Comparison of ENCODE assay signal across 10 mouse cellular contexts in the genomic region with DNA sequence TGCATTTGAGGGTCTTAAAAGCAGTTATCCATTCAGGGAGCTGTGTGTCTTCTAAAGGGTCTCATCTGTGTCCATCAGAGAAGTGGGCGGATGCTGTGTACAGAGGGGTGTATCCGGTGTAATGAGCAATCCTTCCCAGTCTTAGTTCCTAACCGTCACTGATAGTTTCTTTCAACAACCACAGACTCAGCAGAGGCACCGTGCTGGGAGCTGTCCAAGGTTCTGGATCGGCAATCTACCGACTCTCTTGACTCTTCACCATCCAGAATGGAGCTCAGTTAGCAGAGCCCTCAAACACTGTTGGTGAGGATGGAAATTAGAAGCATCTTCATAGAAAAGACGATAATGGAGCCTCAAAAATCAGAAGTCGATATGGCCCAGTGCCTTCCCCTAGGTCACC.
DNase-seq lines count a peak whose midpoint lies in the region; ATAC-seq lines count a peak whose summit lies in the region.
"Had no signal": no experiment of that assay in that cellular context is flagged by ENCODE, and none has a peak within 500 bp of the region (broad histone marks: within the 10 kb centered on the region; RNA-seq: fewer than 3 reads in every experiment).

No protein-coding gene starts in this region.

- 0 out of 2 replicates have a peak, but pooled peaks cover 4% of the 10 kb centered on the region for H3K27me3 ChIP-seq in forebrain, embryonic 14.5 days (replicated peaks; ENCODE audit: control insufficient read depth, insufficient read depth, low read length)
- no peaks in the 10 kb centered on the region for H3K27me3 ChIP-seq in forebrain, embryonic 15.5 days
- peaks cover 24% of the 10 kb centered on the region for H3K27me3 ChIP-seq in kidney, embryonic 15.5 days

- H3K4me1 ChIP-seq in forebrain, embryonic 14.5 days (ENCODE audit: control insufficient read depth, insufficient read depth, low read length) = peaks cover 10% of the 10 kb centered on the region
- H3K4me1 ChIP-seq in forebrain, embryonic 15.5 days = peaks cover 17% of the 10 kb centered on the region
- H3K4me1 ChIP-seq in kidney, embryonic 15.5 days = peaks cover 8% of the 10 kb centered on the region; the same call in 1 of the 2 replicates

- ATAC-seq in forebrain, embryonic 14.5 days = no peak
- no peak for ATAC-seq in forebrain, embryonic 15.5 days (replicated peaks)
- ATAC-seq in kidney, embryonic 15.5 days (replicated peaks; ENCODE audit: low FRiP score) = 0 out of 2 replicates have a peak, but pooled peaks have one; percentile 33
- ATAC-seq in erythroid progenitor cell, adult 5-6 weeks (replicated peaks; ENCODE audit: low FRiP score, poor library complexity, severe bottlenecking) = no peak

- H3K4me3 ChIP-seq in forebrain, embryonic 14.5 days (ENCODE audit: low read depth, low read length) = no peak overlapping the region
- H3K4me3 ChIP-seq in forebrain, embryonic 15.5 days = no peak overlapping the region
- no peak overlapping the region for H3K4me3 ChIP-seq in kidney, embryonic 15.5 days (replicated peaks)
- H3K4me3 ChIP-seq: embryonic facial prominence, embryonic 12.5 days; limb, embryonic 15.5 days had no signal

- H3K27ac ChIP-seq in forebrain, embryonic 14.5 days (ENCODE audit: low read depth, low read length) = no peak overlapping the region
- no peak overlapping the region for H3K27ac ChIP-seq in forebrain, embryonic 15.5 days (replicated peaks)
- no peak overlapping the region for H3K27ac ChIP-seq in kidney, embryonic 15.5 days
- H3K27ac ChIP-seq: embryonic facial prominence, embryonic 12.5 days; limb, embryonic 15.5 days had no signal

- H3K36me3 ChIP-seq in forebrain, embryonic 14.5 days (ENCODE audit: control insufficient read depth, insufficient read depth, low read length) = no peaks in the 10 kb centered on the region
- H3K36me3 ChIP-seq in forebrain, embryonic 15.5 days = no peaks in the 10 kb centered on the region
- H3K36me3 ChIP-seq in kidney, embryonic 15.5 days = no peaks in the 10 kb centered on the region
- H3K36me3 ChIP-seq: embryonic facial prominence, embryonic 12.5 days; limb, embryonic 15.5 days had no signal

- H3K9me3 ChIP-seq in forebrain, embryonic 14.5 days (replicated peaks; ENCODE audit: control insufficient read depth, low read length) = no peaks in the 10 kb centered on the region
- no peaks in the 10 kb centered on the region for H3K9me3 ChIP-seq in forebrain, embryonic 15.5 days
- H3K9me3 ChIP-seq in kidney, embryonic 15.5 days (replicated peaks) = no peaks in the 10 kb centered on the region
- H3K9me3 ChIP-seq: embryonic facial prominence, embryonic 12.5 days; limb, embryonic 15.5 days had no signal

- no peak overlapping the region for H3K4me2 ChIP-seq in forebrain, embryonic 14.5 days (ENCODE audit: low read length)
- H3K4me2 ChIP-seq in forebrain, embryonic 15.5 days (replicated peaks) = no peak overlapping the region
- no peak overlapping the region for H3K4me2 ChIP-seq in kidney, embryonic 15.5 days
- H3K4me2 ChIP-seq: limb, embryonic 15.5 days had no signal

- peak; percentile 44 for DNase-seq in forebrain, embryonic 14.5 days (ENCODE audit: low spot score)
- peak; percentile 35 for DNase-seq in thymus, postnatal 4 days
- DNase-seq in thymus, postnatal 14 days = no peak
- DNase-seq in retina, embryonic 14.5 days (ENCODE audit: low spot score) = peak; percentile 83
- no peak for DNase-seq in cerebellum, postnatal 36 days

- no peak overlapping the region for H3K9ac ChIP-seq in forebrain, embryonic 14.5 days (ENCODE audit: low read length)
- H3K9ac ChIP-seq in forebrain, embryonic 15.5 days (replicated peaks) = no peak overlapping the region
- no peak overlapping the region for H3K9ac ChIP-seq in kidney, embryonic 15.5 days
- H3K9ac ChIP-seq: embryonic facial prominence, embryonic 12.5 days; limb, embryonic 15.5 days had no signal

- 8% methylated on average over 8 of the region's 8 CpGs for WGBS in forebrain, embryonic 14.5 days
- 10% methylated on average over 8 of the region's 8 CpGs for WGBS in forebrain, embryonic 15.5 days
- WGBS in kidney, embryonic 15.5 days = 8% methylated on average over 8 of the region's 8 CpGs

Comparison
In these comparisons a context has a peak if more than half of its experiments do, and no peak if none do; other contexts are left out.
1. DNase-seq: peak in forebrain, embryonic 14.5 days (single experiment), thymus, postnatal 4 days (single experiment) and retina, embryonic 14.5 days (single experiment); none in thymus, postnatal 14 days (single experiment) and cerebellum, postnatal 36 days (0 of 2).